Mouse (Mus musculus) embryonic fibroblast, embryonic 13.5 days (primary cell): ENCODE results near the gene Cacna1e.

Experiments used
- CTCF ChIP-seq: IDR thresholded peaks from 2 replicates; pipeline ENCODE4 v1.5.1; 2011; ENCODE audit warnings: mild to moderate bottlenecking, control low read depth, low read length, moderate library complexity, borderline replicate concordance; ENCODE audit not compliant: insufficient read depth
- POLR2A ChIP-seq: IDR thresholded peaks from 2 replicates; pipeline ENCODE4 v1.6.1; 2011; ENCODE audit warnings: low read depth, mild to moderate bottlenecking, control low read depth, low read length, moderate library complexity

DNA sequence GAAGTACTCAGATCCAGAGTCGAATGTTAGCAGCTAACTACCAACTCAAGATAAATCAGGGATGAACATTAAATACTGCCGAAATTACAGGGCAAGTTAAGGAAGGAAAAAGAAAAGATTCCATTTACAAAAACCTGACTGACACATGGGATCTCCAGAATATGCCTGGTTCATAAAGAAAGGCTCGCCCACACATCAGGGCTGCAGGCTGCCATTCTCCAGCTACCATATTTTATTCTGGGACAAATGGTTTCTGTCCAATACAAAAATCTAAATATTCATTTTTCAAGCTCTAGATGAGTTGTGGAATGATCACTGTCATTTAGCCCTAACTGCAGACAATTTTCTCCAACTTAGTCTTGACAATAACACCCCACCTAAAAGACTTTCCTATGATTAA is 301.8 kb downstream of the Cacna1e start:
- TF ChIP-seq POLR2A (no peak), CTCF (no peak)
